ENCODE assay signal across 8 mouse cellular contexts in the genomic region with DNA sequence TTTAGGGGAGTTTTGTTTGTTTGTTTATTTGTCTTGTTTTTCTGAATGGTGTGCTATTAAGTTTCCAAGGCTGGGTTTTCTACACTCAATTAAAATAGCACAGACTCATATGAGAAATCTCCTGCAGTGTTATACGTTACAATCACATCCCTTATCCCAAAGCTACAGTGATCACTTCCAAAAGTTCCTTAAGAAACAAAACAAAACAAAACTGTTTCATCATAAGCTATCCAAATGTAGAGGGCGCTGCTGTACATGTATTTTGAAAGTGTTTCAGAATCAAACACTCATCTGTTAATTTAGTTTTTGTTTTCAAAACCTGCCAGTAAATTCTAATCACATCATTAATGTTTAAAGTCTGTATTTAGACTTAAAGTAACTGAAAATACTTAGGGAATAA.
DNase-seq lines count a peak whose midpoint lies in the region; ATAC-seq and TF ChIP-seq lines count a peak whose summit lies in the region.
"Not testable (repeated sequence)": the region's sequence is repeated elsewhere in the genome, so short reads cannot be mapped to it uniquely, and the experiment has no call there.

No protein-coding gene starts in this region.

- H3K9me3 ChIP-seq in heart, postnatal 0 days (replicated peaks; ENCODE audit: control insufficient read depth, low read length); hindbrain, postnatal 0 days (ENCODE audit: low read length): not testable (repeated sequence)

- TF ChIP-seq EP300 in heart, adult 2 months (IDR thresholded peaks at IDR 0.05; ENCODE audit: insufficient read depth, low read depth, low read length); heart, postnatal 0 days (IDR thresholded peaks at IDR 0.05; ENCODE audit: low read depth): not testable (repeated sequence)

- not testable (repeated sequence) for H3K4me1 ChIP-seq in heart, adult 2 months (ENCODE audit: control insufficient read depth, insufficient read depth, low read length); heart, postnatal 0 days (ENCODE audit: control insufficient read depth, insufficient read depth); hindbrain, postnatal 0 days (ENCODE audit: insufficient read depth, low read length); liver, adult 2 months (ENCODE audit: control insufficient read depth, insufficient read depth, low read length)

- not testable (repeated sequence) for H3K9ac ChIP-seq in heart, adult 2 months (ENCODE audit: low read depth, low read length); heart, postnatal 0 days (replicated peaks; ENCODE audit: low read depth, low read length); hindbrain, postnatal 0 days (replicated peaks; ENCODE audit: low read length); liver, adult 2 months (ENCODE audit: low read depth, low read length)

- TF ChIP-seq CTCF in Patski (IDR thresholded peaks at IDR 0.05) = peak; percentile 11
- peak; percentile 8; the same call in 1 of the 2 replicates for TF ChIP-seq CTCF in gastrocnemius, adult 2 months (IDR thresholded peaks at IDR 0.05)
- TF ChIP-seq CTCF in heart, adult 2 months (IDR thresholded peaks at IDR 0.05) = peak; percentile 34
- peak; percentile 6; the same call in 1 of the 2 replicates for TF ChIP-seq CTCF in heart, postnatal 0 days (IDR thresholded peaks at IDR 0.05; ENCODE audit: low read depth)
- not testable (repeated sequence) for TF ChIP-seq CTCF in hindbrain, postnatal 0 days (IDR thresholded peaks at IDR 0.05; ENCODE audit: low read depth); liver, adult 2 months (IDR thresholded peaks at IDR 0.05; ENCODE audit: low read depth, low read length)
- peak; percentile 59 for TF ChIP-seq CTCF in layer of hippocampus, adult 2 months (conservative IDR thresholded peaks at IDR 0.05)

- not testable (repeated sequence) for H3K36me3 ChIP-seq in heart, adult 2 months (ENCODE audit: control insufficient read depth, insufficient read depth, low read length); heart, postnatal 0 days (replicated peaks; ENCODE audit: control insufficient read depth, insufficient read depth, low read length); hindbrain, postnatal 0 days (ENCODE audit: insufficient read depth, low read length); liver, adult 2 months (ENCODE audit: control insufficient read depth, insufficient read depth, low read length)

- POLR2A ChIA-PET in Patski (lab: Charles Lee) = not testable (repeated sequence)

- in situ Hi-C loops in Patski (cut with MboI; ENCODE audit: low pct_unique_long_range_greater_than_20kb) = not testable (repeated sequence)

- not testable (repeated sequence) for H3K4me2 ChIP-seq in heart, postnatal 0 days (ENCODE audit: low read depth, low read length)
- 0 out of 2 replicates have a peak overlapping the region, but pooled peaks have one; percentile 24 for H3K4me2 ChIP-seq in hindbrain, postnatal 0 days (ENCODE audit: low read depth, low read length)

- not testable (repeated sequence) for ATAC-seq in Patski; heart, postnatal 0 days (ENCODE audit: insufficient read depth, low read depth); hindbrain, postnatal 0 days

- 33% methylated on average over 2 of the region's 2 CpGs for WGBS in heart, adult 2 months
- WGBS in heart, postnatal 0 days = 34% methylated on average over 2 of the region's 2 CpGs
- WGBS in hindbrain, postnatal 0 days = 28% methylated on average over 2 of the region's 2 CpGs
- WGBS in liver, adult 2 months = 40% methylated on average over 2 of the region's 2 CpGs

- intact Hi-C loops in gastrocnemius, adult 2 months (cut with DNase I); heart, adult 2 months (cut with DNase I): not testable (repeated sequence)

- CTCF ChIA-PET in Patski (lab: Charles Lee) = interaction anchor here (1.2 kb wide), 1 partner anchor 13 kb away, joined by 3 read pairs; no protein-coding TSS in a partner anchor

- not testable (repeated sequence) for DNase-seq in Patski (ENCODE audit: low read depth, low spot score); gastrocnemius, adult 2 months; heart, adult 2 months; heart, postnatal 0 days (ENCODE audit: low spot score); hindbrain, postnatal 0 days (ENCODE audit: low spot score); layer of hippocampus, adult 2 months (ENCODE audit: low spot score in 2 of 2)
- DNase-seq in cerebellum, adult 9-10 months = peak; percentile 63
- peak; percentile 33 for DNase-seq in liver, adult 2 months (ENCODE audit: extremely low read depth, low read depth, low spot score)

- H3K27ac ChIP-seq in gastrocnemius, adult 2 months; heart, adult 2 months; heart, postnatal 0 days (ENCODE audit: low read depth); hindbrain, postnatal 0 days; layer of hippocampus, adult 2 months; liver, adult 2 months (replicated peaks; ENCODE audit: insufficient read depth, low read depth, low read length): not testable (repeated sequence)

- not testable (repeated sequence) for H3K27me3 ChIP-seq in Patski; heart, adult 2 months (ENCODE audit: control insufficient read depth, insufficient read depth, low read length); heart, postnatal 0 days (ENCODE audit: control insufficient read depth, insufficient read depth, low read length); hindbrain, postnatal 0 days (ENCODE audit: insufficient read depth, low read length); liver, adult 2 months (ENCODE audit: control insufficient read depth, insufficient read depth, low read length)

- H3K4me3 ChIP-seq in gastrocnemius, adult 2 months; heart, adult 2 months; heart, postnatal 0 days (ENCODE audit: low read depth, low read length); hindbrain, postnatal 0 days (ENCODE audit: low read length); layer of hippocampus, adult 2 months; liver, adult 2 months (ENCODE audit: insufficient read depth, low read depth, low read length): not testable (repeated sequence)

- not testable (repeated sequence) for H3K79me2 ChIP-seq in heart, adult 2 months (replicated peaks; ENCODE audit: control insufficient read depth, insufficient read depth, low read length); liver, adult 2 months (ENCODE audit: control insufficient read depth, insufficient read depth, low read length)

- TF ChIP-seq POLR2A in heart, adult 2 months (IDR thresholded peaks at IDR 0.05; ENCODE audit: insufficient read depth, low read depth, low read length); liver, adult 2 months (IDR thresholded peaks at IDR 0.05; ENCODE audit: extremely low read depth, insufficient read depth, low read length): not testable (repeated sequence)
